ENCODE assay signal across 18 mouse cellular contexts in genomic region chr17:14599681-14600080, GRCm38 (mm10).
DNase-seq lines count a peak whose midpoint lies in the region; ATAC-seq and TF ChIP-seq lines count a peak whose summit lies in the region.
"Had no signal": no experiment of that assay in that cellular context is flagged by ENCODE, and none has a peak within 500 bp of the region (broad histone marks: within the 10 kb centered on the region; RNA-seq: fewer than 3 reads in every experiment).

No protein-coding gene starts in this region.

- no peak overlapping the region for H3K4me2 ChIP-seq in limb, embryonic 14.5 days (replicated peaks; ENCODE audit: low read depth, low read length, severe bottlenecking)
- no peak overlapping the region for H3K4me2 ChIP-seq in limb, embryonic 15.5 days
- H3K4me2 ChIP-seq: forebrain, embryonic 15.5 days; hindbrain, embryonic 14.5 days; intestine, embryonic 15.5 days had no signal

- TF ChIP-seq POLR2A in limb, embryonic 14.5 days (IDR thresholded peaks at IDR 0.05; ENCODE audit: borderline replicate concordance, extremely low read depth, insufficient read depth, insufficient read length) = no peak

- peak; percentile 1 for DNase-seq in embryo, embryonic 10.5 days (ENCODE audit: low spot score)
- DNase-seq in embryo, embryonic 9.5 days (ENCODE audit: extremely low spot score) = no peak
- no peak for DNase-seq in limb, embryonic 14.5 days (ENCODE audit: low spot score)
- no peak for DNase-seq in limb, embryonic 10.5 days (ENCODE audit: low spot score)
- DNase-seq in ovary, postnatal 14 days (ENCODE audit: low spot score) = no peak
- DNase-seq in left cerebral cortex, postnatal 25 days (ENCODE audit: low spot score in 2 of 2) = no peak
- DNase-seq: adrenal gland, postnatal 10 days; cerebellum, adult 11 months; cerebellum, adult 8-10 months; cerebellum, postnatal 14 days; gastrocnemius, postnatal 14 days; heart, postnatal 10 days; heart, postnatal 4 days had no signal

- peaks cover 13% of the 10 kb centered on the region for H3K4me1 ChIP-seq in limb, embryonic 14.5 days (ENCODE audit: control insufficient read depth, insufficient read depth, low read length)
- peaks cover 3% of the 10 kb centered on the region; the same call in 1 of the 2 replicates for H3K4me1 ChIP-seq in limb, embryonic 10.5 days
- H3K4me1 ChIP-seq in limb, embryonic 15.5 days = peaks cover 14% of the 10 kb centered on the region
- H3K4me1 ChIP-seq: forebrain, embryonic 15.5 days; heart, embryonic 10.5 days had no signal

- no peaks in the 10 kb centered on the region for H3K9me3 ChIP-seq in limb, embryonic 14.5 days (ENCODE audit: control insufficient read depth, low read length)
- no peaks in the 10 kb centered on the region for H3K9me3 ChIP-seq in limb, embryonic 10.5 days (replicated peaks)
- H3K9me3 ChIP-seq in limb, embryonic 15.5 days = no peaks in the 10 kb centered on the region
- H3K9me3 ChIP-seq: forebrain, embryonic 15.5 days; heart, embryonic 10.5 days; intestine, embryonic 15.5 days had no signal

- intact Hi-C loops in left cerebral cortex, postnatal 25 days (cut with DNase I) = no loop called here

- no peaks in the 10 kb centered on the region for H3K27me3 ChIP-seq in limb, embryonic 14.5 days (ENCODE audit: control insufficient read depth, insufficient read depth, low read length)
- H3K27me3 ChIP-seq in limb, embryonic 10.5 days (ENCODE audit: low read depth, poor library complexity, severe bottlenecking) = no peaks in the 10 kb centered on the region
- no peaks in the 10 kb centered on the region for H3K27me3 ChIP-seq in limb, embryonic 15.5 days
- H3K27me3 ChIP-seq: forebrain, embryonic 15.5 days; intestine, embryonic 15.5 days had no signal

- no peak overlapping the region for H3K4me3 ChIP-seq in limb, embryonic 14.5 days (replicated peaks; ENCODE audit: low read length)
- no peak overlapping the region for H3K4me3 ChIP-seq in limb, embryonic 10.5 days
- H3K4me3 ChIP-seq in limb, embryonic 15.5 days = no peak overlapping the region
- H3K4me3 ChIP-seq: forebrain, embryonic 15.5 days; heart, embryonic 10.5 days; intestine, embryonic 15.5 days had no signal

- H3K36me3 ChIP-seq in limb, embryonic 14.5 days (ENCODE audit: control insufficient read depth, insufficient read depth, low read length) = no peaks in the 10 kb centered on the region
- no peaks in the 10 kb centered on the region for H3K36me3 ChIP-seq in limb, embryonic 10.5 days
- no peaks in the 10 kb centered on the region for H3K36me3 ChIP-seq in limb, embryonic 15.5 days
- H3K36me3 ChIP-seq: forebrain, embryonic 15.5 days; heart, embryonic 10.5 days; intestine, embryonic 15.5 days had no signal

- 0 out of 2 replicates have a peak overlapping the region, but pooled peaks have one; percentile 14 for H3K27ac ChIP-seq in limb, embryonic 14.5 days (replicated peaks; ENCODE audit: low read depth, low read length)
- no peak overlapping the region for H3K27ac ChIP-seq in limb, embryonic 10.5 days
- H3K27ac ChIP-seq in limb, embryonic 15.5 days = peak overlapping the region; percentile 18; the same call in 1 of the 2 replicates
- H3K27ac ChIP-seq: forebrain, embryonic 15.5 days; heart, embryonic 10.5 days; hindbrain, embryonic 14.5 days; intestine, embryonic 15.5 days had no signal

- H3K9ac ChIP-seq in limb, embryonic 14.5 days (ENCODE audit: low read depth, low read length, severe bottlenecking) = no peak overlapping the region
- no peak overlapping the region for H3K9ac ChIP-seq in limb, embryonic 15.5 days
- H3K9ac ChIP-seq: forebrain, embryonic 15.5 days; hindbrain, embryonic 14.5 days; intestine, embryonic 15.5 days had no signal

- ATAC-seq in limb, embryonic 14.5 days (ENCODE audit: low FRiP score, low read depth) = no peak
- no peak for ATAC-seq in limb, embryonic 15.5 days (ENCODE audit: insufficient number of reproducible peaks, low FRiP score, low TSS enrichment, low read depth)
- ATAC-seq: forebrain, embryonic 15.5 days; intestine, embryonic 15.5 days had no signal

- WGBS in limb, embryonic 14.5 days = 71% methylated on average over 10 of the region's 10 CpGs
- 82% methylated on average over 10 of the region's 10 CpGs for WGBS in limb, embryonic 10.5 days
- 60% methylated on average over 10 of the region's 10 CpGs for WGBS in limb, embryonic 15.5 days
